Mouse (Mus musculus): Measurements from ENCODE around the gene Fam20a.

GRCm38 (mm10) chr11:109728371-109728770 lies 6.3 kb upstream of the Fam20a start:
- no peak for TF ChIP-seq GATA1 (IDR thresholded peaks at IDR 0.05; ENCODE audit: borderline replicate concordance, low read length)
- no peak for TF ChIP-seq FLI1 (IDR thresholded peaks at IDR 0.05; ENCODE audit: low read length)
